50 mouse cellular contexts compared by ENCODE assay signal in genomic region chrX:139841091-139841490, GRCm38 (mm10). TPM values are rescaled to one million over a fixed set of nuclear protein-coding genes. Genes with fewer than 3 reads are reported as not detected.
"Had no signal": no experiment of that assay in that cellular context is flagged by ENCODE, and none has a peak within 500 bp of the region (broad histone marks: within the 10 kb centered on the region; RNA-seq: fewer than 3 reads in every experiment).

No protein-coding gene starts in this region.

- H3K9me3 ChIP-seq: heart, embryonic 10.5 days; heart, embryonic 12.5 days; heart, embryonic 13.5 days; heart, embryonic 15.5 days; hindbrain, embryonic 12.5 days; hindbrain, embryonic 13.5 days; hindbrain, embryonic 15.5 days; intestine, embryonic 15.5 days; kidney, embryonic 15.5 days had no signal

- ATAC-seq: hindbrain, embryonic 16.5 days; hindbrain, postnatal 0 days; inflammation-experienced regulatory T-cells, adult 6 months; intestine, embryonic 15.5 days; intestine, embryonic 16.5 days; intestine, postnatal 0 days had no signal

- H3K36me3 ChIP-seq: heart, embryonic 10.5 days; heart, embryonic 12.5 days; heart, embryonic 15.5 days; hindbrain, embryonic 12.5 days; hindbrain, embryonic 13.5 days; hindbrain, embryonic 15.5 days; intestine, embryonic 15.5 days; kidney, embryonic 15.5 days had no signal

- H3K27me3 ChIP-seq: heart, embryonic 12.5 days; heart, embryonic 13.5 days; heart, embryonic 15.5 days; hindbrain, embryonic 12.5 days; hindbrain, embryonic 13.5 days; hindbrain, embryonic 15.5 days; intestine, embryonic 15.5 days had no signal

- H3K4me1 ChIP-seq: heart, embryonic 10.5 days; heart, embryonic 12.5 days; heart, embryonic 13.5 days; heart, embryonic 15.5 days; hindbrain, embryonic 12.5 days; hindbrain, embryonic 13.5 days; hindbrain, embryonic 15.5 days; intestine, embryonic 15.5 days; kidney, embryonic 15.5 days had no signal

- H3K9ac ChIP-seq: heart, embryonic 12.5 days; heart, embryonic 13.5 days; heart, embryonic 15.5 days; hindbrain, embryonic 12.5 days; hindbrain, embryonic 13.5 days; hindbrain, embryonic 14.5 days; hindbrain, embryonic 15.5 days; intestine, embryonic 15.5 days; kidney, embryonic 15.5 days had no signal

- DNase-seq: heart, postnatal 10 days; heart, postnatal 14 days; heart, postnatal 36 days; heart, postnatal 4 days; kidney, adult 11 months; kidney, adult 18-20 months; kidney, adult 2 months; kidney, adult 8-10 months; kidney, adult 9 months; kidney, postnatal 10 days; kidney, postnatal 14 days; kidney, postnatal 25 days; kidney, postnatal 36 days; kidney, postnatal 4 days; layer of hippocampus, adult 9-11 months; layer of hippocampus, postnatal 36 days had no signal

- H3K4me3 ChIP-seq: heart, embryonic 10.5 days; heart, embryonic 12.5 days; heart, embryonic 13.5 days; heart, embryonic 15.5 days; hindbrain, embryonic 12.5 days; hindbrain, embryonic 13.5 days; hindbrain, embryonic 15.5 days; intestine, embryonic 15.5 days; kidney, embryonic 15.5 days; layer of hippocampus, adult 2 months had no signal

- H3K27ac ChIP-seq: heart, embryonic 10.5 days; heart, embryonic 13.5 days; heart, embryonic 15.5 days; hindbrain, embryonic 12.5 days; hindbrain, embryonic 13.5 days; hindbrain, embryonic 14.5 days; hindbrain, embryonic 15.5 days; hindbrain, postnatal 0 days; intestine, embryonic 15.5 days; kidney, embryonic 15.5 days; kidney, postnatal 0 days; layer of hippocampus, adult 2 months had no signal

- H3K4me2 ChIP-seq: heart, embryonic 11.5 days; heart, embryonic 12.5 days; heart, embryonic 13.5 days; heart, embryonic 15.5 days; hindbrain, embryonic 12.5 days; hindbrain, embryonic 13.5 days; hindbrain, embryonic 14.5 days; hindbrain, embryonic 15.5 days; intestine, embryonic 15.5 days; kidney, embryonic 15.5 days had no signal

RNA-seq across cellular contexts. Expression of gene Morc4, which starts 30.4 kb away (rescaled TPM):
- polyA plus RNA-seq: inflammation-experienced regulatory T-cells, adult 6 months had no signal

RNA-seq across cellular contexts. Expression of gene Cldn2, which starts 40.5 kb away (rescaled TPM):
- total RNA-seq: heart, adult 8-10 months; heart, postnatal 14 days; heart, postnatal 25 days; heart, postnatal 36 days; heart, postnatal 4 days; hematopoietic stem cell, adult 5-6 weeks had no signal
- polyA plus RNA-seq: heart, embryonic 11.5 days; heart, embryonic 14.5 days; heart, postnatal 0 days; inflammation-experienced regulatory T-cells, adult 6 months had no signal

RNA-seq across cellular contexts. Expression of gene Ripply1, which starts 58.9 kb away (rescaled TPM):
- total RNA-seq: heart, adult 8-10 months; heart, postnatal 10 days; heart, postnatal 14 days; heart, postnatal 25 days; heart, postnatal 36 days; heart, postnatal 4 days; hematopoietic stem cell, adult 5-6 weeks; hindbrain, postnatal 0 days; layer of hippocampus, adult 18-20 months; layer of hippocampus, adult 2 months; layer of hippocampus, adult 8-10 months; layer of hippocampus, postnatal 10 days; layer of hippocampus, postnatal 14 days; layer of hippocampus, postnatal 25 days; layer of hippocampus, postnatal 36 days; left cerebral cortex, adult 18-20 months had no signal
- polyA plus RNA-seq: heart, embryonic 10.5 days; heart, embryonic 11.5 days; heart, embryonic 12.5 days; heart, embryonic 13.5 days; heart, embryonic 14.5 days; heart, embryonic 15.5 days; heart, embryonic 16.5 days; heart, postnatal 0 days; hindbrain, embryonic 11.5 days; hindbrain, embryonic 12.5 days; hindbrain, embryonic 13.5 days; hindbrain, embryonic 14.5 days; hindbrain, embryonic 15.5 days; hindbrain, embryonic 16.5 days; hindbrain, postnatal 0 days; inflammation-experienced regulatory T-cells, adult 6 months; intestine, embryonic 14.5 days; intestine, embryonic 15.5 days; intestine, embryonic 16.5 days; intestine, postnatal 0 days; kidney, embryonic 14.5 days; kidney, embryonic 15.5 days; kidney, embryonic 16.5 days; kidney, postnatal 0 days had no signal
